Comparison of ENCODE assay signal across 32 mouse cellular contexts in genomic region chr6:121378256-121378655, GRCm38 (mm10). TPM values are rescaled to one million over a fixed set of nuclear protein-coding genes. Genes with fewer than 3 reads are reported as not detected.
DNase-seq lines count a peak whose midpoint lies in the region; ATAC-seq and TF ChIP-seq lines count a peak whose summit lies in the region.
"Had no signal": no experiment of that assay in that cellular context is flagged by ENCODE, and none has a peak within 500 bp of the region (broad histone marks: within the 10 kb centered on the region; RNA-seq: fewer than 3 reads in every experiment).

No protein-coding gene starts in this region.

- ATAC-seq in forebrain, postnatal 0 days, result peak; percentile 49
- ATAC-seq in forebrain, embryonic 14.5 days, result no peak
- ATAC-seq in hindbrain, embryonic 15.5 days (ENCODE audit: low FRiP score, low read depth), result 0 out of 2 replicates have a peak, but pooled peaks have one; percentile 21
- peak; percentile 15; the same call in 1 of the 2 replicates for ATAC-seq in stomach, postnatal 0 days (ENCODE audit: low FRiP score, low TSS enrichment)
- ATAC-seq: activated CD4-positive, CD25-positive, alpha-beta regulatory T cell, adult 4 months; forebrain, embryonic 16.5 days; hindbrain, embryonic 16.5 days; inflammation-experienced regulatory T-cells, adult 6 months; intestine, embryonic 16.5 days; Patski had no signal

- no peak overlapping the region for H3K9ac ChIP-seq in forebrain, postnatal 0 days
- H3K9ac ChIP-seq in forebrain, embryonic 14.5 days (ENCODE audit: low read length), result no peak overlapping the region
- H3K9ac ChIP-seq in hindbrain, embryonic 15.5 days, result no peak overlapping the region
- no peak overlapping the region for H3K9ac ChIP-seq in stomach, postnatal 0 days (ENCODE audit: low read length)
- H3K9ac ChIP-seq: embryonic facial prominence, embryonic 13.5 days; forebrain, embryonic 12.5 days; heart, embryonic 13.5 days had no signal

- H3K9me3 ChIP-seq in forebrain, postnatal 0 days (ENCODE audit: low read length), result no peaks in the 10 kb centered on the region
- no peaks in the 10 kb centered on the region for H3K9me3 ChIP-seq in forebrain, embryonic 14.5 days (replicated peaks; ENCODE audit: control insufficient read depth, low read length)
- H3K9me3 ChIP-seq in hindbrain, embryonic 15.5 days, result no peaks in the 10 kb centered on the region
- H3K9me3 ChIP-seq in hindbrain, embryonic 10.5 days, result no peaks in the 10 kb centered on the region
- H3K9me3 ChIP-seq in stomach, postnatal 0 days (ENCODE audit: control insufficient read depth, low read length), result no peaks in the 10 kb centered on the region
- H3K9me3 ChIP-seq: embryonic facial prominence, embryonic 10.5 days; embryonic facial prominence, embryonic 13.5 days; forebrain, embryonic 12.5 days; heart, embryonic 10.5 days; heart, embryonic 13.5 days had no signal

- H3K27me3 ChIP-seq in forebrain, postnatal 0 days (ENCODE audit: insufficient read depth, low read length), result no peaks in the 10 kb centered on the region
- no peaks in the 10 kb centered on the region for H3K27me3 ChIP-seq in forebrain, embryonic 14.5 days (replicated peaks; ENCODE audit: control insufficient read depth, insufficient read depth, low read length)
- H3K27me3 ChIP-seq in hindbrain, embryonic 15.5 days, result no peaks in the 10 kb centered on the region
- H3K27me3 ChIP-seq in hindbrain, embryonic 10.5 days (ENCODE audit: insufficient read depth, poor library complexity, severe bottlenecking), result peaks cover 6% of the 10 kb centered on the region; the same call in 1 of the 2 replicates
- H3K27me3 ChIP-seq in stomach, postnatal 0 days (ENCODE audit: control insufficient read depth, insufficient read depth, low read length), result no peaks in the 10 kb centered on the region
- H3K27me3 ChIP-seq: Patski had no signal

- H3K4me1 ChIP-seq in forebrain, postnatal 0 days (ENCODE audit: insufficient read depth), result no peaks in the 10 kb centered on the region
- no peaks in the 10 kb centered on the region for H3K4me1 ChIP-seq in forebrain, embryonic 14.5 days (ENCODE audit: control insufficient read depth, insufficient read depth, low read length)
- peaks cover 22% of the 10 kb centered on the region for H3K4me1 ChIP-seq in hindbrain, embryonic 15.5 days (replicated peaks)
- peaks cover 13% of the 10 kb centered on the region; the same call in 1 of the 2 replicates for H3K4me1 ChIP-seq in hindbrain, embryonic 10.5 days (replicated peaks)
- no peaks in the 10 kb centered on the region for H3K4me1 ChIP-seq in stomach, postnatal 0 days (replicated peaks; ENCODE audit: control insufficient read depth, insufficient read depth)
- H3K4me1 ChIP-seq: forebrain, embryonic 12.5 days; heart, embryonic 10.5 days; heart, embryonic 13.5 days had no signal

- TF ChIP-seq CTCF in forebrain, postnatal 0 days (IDR thresholded peaks at IDR 0.05; ENCODE audit: low read depth), result no peak
- TF ChIP-seq CTCF in stomach, postnatal 0 days (IDR thresholded peaks at IDR 0.05; ENCODE audit: low read depth), result no peak

- 55% methylated on average over 4 of the region's 4 CpGs for WGBS in forebrain, postnatal 0 days
- WGBS in forebrain, embryonic 14.5 days, result 56% methylated on average over 4 of the region's 4 CpGs
- 65% methylated on average over 4 of the region's 4 CpGs for WGBS in hindbrain, embryonic 15.5 days
- 57% methylated on average over 4 of the region's 4 CpGs for WGBS in hindbrain, embryonic 10.5 days
- 33% methylated on average over 4 of the region's 4 CpGs for WGBS in stomach, postnatal 0 days

- TF ChIP-seq EP300 in stomach, postnatal 0 days (optimal IDR thresholded peaks at IDR 0.05), result no peak

- H3K27ac ChIP-seq in forebrain, postnatal 0 days (ENCODE audit: low read depth, low read length), result no peak overlapping the region
- no peak overlapping the region for H3K27ac ChIP-seq in forebrain, embryonic 14.5 days (ENCODE audit: low read depth, low read length)
- no peak overlapping the region for H3K27ac ChIP-seq in hindbrain, embryonic 15.5 days (replicated peaks)
- H3K27ac ChIP-seq in hindbrain, embryonic 10.5 days, result no peak overlapping the region
- no peak overlapping the region for H3K27ac ChIP-seq in stomach, postnatal 0 days (replicated peaks)
- H3K27ac ChIP-seq: embryonic facial prominence, embryonic 10.5 days; embryonic facial prominence, embryonic 13.5 days; forebrain, embryonic 12.5 days; heart, adult 2 months; heart, embryonic 10.5 days; heart, embryonic 13.5 days had no signal

- no peak overlapping the region for H3K4me2 ChIP-seq in forebrain, postnatal 0 days (ENCODE audit: low read depth)
- no peak overlapping the region for H3K4me2 ChIP-seq in forebrain, embryonic 14.5 days (ENCODE audit: low read length)
- no peak overlapping the region for H3K4me2 ChIP-seq in hindbrain, embryonic 15.5 days
- no peak overlapping the region for H3K4me2 ChIP-seq in stomach, postnatal 0 days (replicated peaks; ENCODE audit: low read depth)
- H3K4me2 ChIP-seq: embryonic facial prominence, embryonic 13.5 days; forebrain, embryonic 12.5 days; heart, embryonic 13.5 days had no signal

- H3K4me3 ChIP-seq in forebrain, postnatal 0 days (ENCODE audit: low read depth, low read length), result no peak overlapping the region
- no peak overlapping the region for H3K4me3 ChIP-seq in forebrain, embryonic 14.5 days (ENCODE audit: low read depth, low read length)
- H3K4me3 ChIP-seq in hindbrain, embryonic 15.5 days, result no peak overlapping the region
- no peak overlapping the region for H3K4me3 ChIP-seq in hindbrain, embryonic 10.5 days
- no peak overlapping the region for H3K4me3 ChIP-seq in stomach, postnatal 0 days (ENCODE audit: low read depth, low read length)
- H3K4me3 ChIP-seq: embryonic facial prominence, embryonic 10.5 days; embryonic facial prominence, embryonic 13.5 days; erythroblast, embryonic 14.5 days; forebrain, embryonic 12.5 days; heart, adult 2 months; heart, embryonic 10.5 days; heart, embryonic 13.5 days had no signal

- DNase-seq in forebrain, postnatal 0 days, result no peak
- no peak for DNase-seq in forebrain, embryonic 14.5 days (ENCODE audit: low spot score)
- no peak for DNase-seq in hindbrain, embryonic 10.5 days (ENCODE audit: low spot score)
- peak; percentile 47 for DNase-seq in ES-CJ7 (ENCODE audit: low read depth, low spot score)
- no peak for DNase-seq in stomach, postnatal 0 days (ENCODE audit: low spot score)
- DNase-seq in kidney, adult 8-10 months, result no peak
- DNase-seq: adrenal gland, adult 8-10 months; adrenal gland, postnatal 25 days; cerebellum, adult 11-12 months; cerebellum, adult 8-10 months; cerebellum, postnatal 10 days; cerebellum, postnatal 36 days; embryo, embryonic 11 days; gastrocnemius, postnatal 25 days; heart, adult 2 months; heart, postnatal 14 days; heart, postnatal 4 days had no signal

- H3K36me3 ChIP-seq in forebrain, postnatal 0 days (ENCODE audit: insufficient read depth), result peaks cover 2% of the 10 kb centered on the region; the same call in 1 of the 2 replicates
- no peaks in the 10 kb centered on the region for H3K36me3 ChIP-seq in forebrain, embryonic 14.5 days (ENCODE audit: control insufficient read depth, insufficient read depth, low read length)
- no peaks in the 10 kb centered on the region for H3K36me3 ChIP-seq in hindbrain, embryonic 15.5 days
- H3K36me3 ChIP-seq in hindbrain, embryonic 10.5 days, result no peaks in the 10 kb centered on the region
- no peaks in the 10 kb centered on the region for H3K36me3 ChIP-seq in stomach, postnatal 0 days (ENCODE audit: control insufficient read depth, insufficient read depth, low read length)
- H3K36me3 ChIP-seq: embryonic facial prominence, embryonic 10.5 days; embryonic facial prominence, embryonic 13.5 days; forebrain, embryonic 12.5 days; G1E; heart, embryonic 10.5 days; heart, embryonic 13.5 days had no signal

RNA-seq across cellular contexts. Expression of gene Slc6a12, which starts 35.4 kb away (rescaled TPM):
- total RNA-seq in forebrain, postnatal 0 days (2014; rRNA removed), result 5.0 and 5.6 TPM in 2 replicates
- 2.1 and 2.8 TPM in 2 replicates for polyA plus RNA-seq in forebrain, postnatal 0 days (2015; fragmentation: Nextera tagmentation; extraction: Ambion mirVana)
- polyA plus RNA-seq in forebrain, embryonic 14.5 days (2014; fragmentation: Nextera tagmentation; extraction: Ambion mirVana), result 0.66 and 0.75 TPM in 2 replicates
- 1.3 and 2.4 TPM in 2 replicates for polyA plus RNA-seq in hindbrain, embryonic 15.5 days (2015; fragmentation: Nextera tagmentation; extraction: Ambion mirVana)
- polyA plus RNA-seq in hindbrain, embryonic 10.5 days (2016; fragmentation: Nextera tagmentation; extraction: Ambion mirVana), result not detected in 2 replicates
- polyA plus RNA-seq in stomach, postnatal 0 days (2015; fragmentation: Nextera tagmentation; extraction: Ambion mirVana), result 0.11 and 0.17 TPM in 2 replicates
- total RNA-seq: G1E; heart, adult 2 months; heart, postnatal 14 days had no signal
- polyA plus RNA-seq: activated CD4-positive, CD25-positive, alpha-beta regulatory T cell, adult 4 months; embryonic facial prominence, embryonic 13.5 days; erythroblast, embryonic 14.5 days; G1E; heart, embryonic 13.5 days; heart, embryonic 16.5 days; inflammation-experienced regulatory T-cells, adult 6 months had no signal
